Mouse (Mus musculus) layer of hippocampus, adult 8-10 months (tissue): ENCODE measurements around the gene Ints2. TPM values are rescaled to one million over a fixed set of nuclear protein-coding genes. Genes with fewer than 3 reads are reported as not detected.
A peak's percentile ranks its signal among the peaks of the same experiment; 100 is the strongest.
"Not testable (repeated sequence)": the region's sequence is repeated elsewhere in the genome, so short reads cannot be mapped to it uniquely, and the experiment has no call there.

Source experiments
- DNase-seq, 2 experiments: peaks; one replicate each; pipeline ENCODE4 v3.0.0; 2022; ENCODE audit warnings: low spot score in 2 of 2
- total RNA-seq, 4 experiments: library from RNA; stranded (reverse); gene quantifications; 2 replicates each; pipeline ENCODE4 v1.2.4; 2022

Gene Ints2
- 10 to 100 TPM; 21.0 to 34.6 (median 24.7) TPM for total RNA-seq

GRCm38 (mm10) chr11:86257460-86258076, at the start of gene Ints2:
TSS of gene Ints2 (minus strand) at chr11:86257575.
- DNase-seq: peak; percentile 89 to 94

GRCm38 (mm10) chr11:86292201-86292600, 34.8 kb upstream of the Ints2 start:
- DNase-seq: not testable (repeated sequence)

GRCm38 (mm10) chr11:86291714-86292113, 34.3 kb upstream of the Ints2 start:
- no peak for DNase-seq

- DNase-seq: no peak
Observed at GRCm38 (mm10) chr11:86285729-86286128, 28.4 kb upstream of the Ints2 start.

GRCm38 (mm10) chr11:86278442-86279102, 21.2 kb upstream of the Ints2 start:
- DNase-seq: no peak

- DNase-seq: no peak
Observed at GRCm38 (mm10) chr11:86257054-86257453, 321 bp downstream of the Ints2 start.

- DNase-seq: no peak
Observed at GRCm38 (mm10) chr11:86253342-86253741, 4.0 kb downstream of the Ints2 start.

- no peak for DNase-seq
Observed at GRCm38 (mm10) chr11:86232446-86232845, 24.9 kb downstream of the Ints2 start.

GRCm38 (mm10) chr11:86231781-86232350, 25.5 kb downstream of the Ints2 start:
- no peak for DNase-seq

- DNase-seq: no peak
Observed at GRCm38 (mm10) chr11:86226646-86227180, 30.7 kb downstream of the Ints2 start.

- no peak for DNase-seq
Observed at GRCm38 (mm10) chr11:86225761-86226160, 31.6 kb downstream of the Ints2 start.

- DNase-seq: no peak
Observed at GRCm38 (mm10) chr11:86211803-86212202, 45.6 kb downstream of the Ints2 start.

- DNase-seq: no peak
Observed at GRCm38 (mm10) chr11:86209123-86209522, 48.3 kb downstream of the Ints2 start.

- DNase-seq: no peak
Observed at GRCm38 (mm10) chr11:86205876-86206275, 51.5 kb downstream of the Ints2 start.

GRCm38 (mm10) chr11:86205031-86205430, 52.3 kb downstream of the Ints2 start:
- no peak for DNase-seq

GRCm38 (mm10) chr11:86201901-86202675, 55.3 kb downstream of the Ints2 start:
- DNase-seq: no peak

GRCm38 (mm10) chr11:86201037-86201786, 56.2 kb downstream of the Ints2 start, which contains the start of gene Brip1:
TSS of gene Brip1 (minus strand) at chr11:86201193.
- DNase-seq: peak; percentile 84 to 89

GRCm38 (mm10) chr11:86200460-86201021, 56.8 kb downstream of the Ints2 start:
- no peak for DNase-seq

GRCm38 (mm10) chr11:86199733-86200132, 57.6 kb downstream of the Ints2 start:
- DNase-seq: no peak

GRCm38 (mm10) chr11:86185224-86185623, 72.2 kb downstream of the Ints2 start:
- not testable (repeated sequence) for DNase-seq
